Mouse (Mus musculus): Measurements from ENCODE around the gene Gpatch2l. TPM values are rescaled to one million over a fixed set of nuclear protein-coding genes. Genes with fewer than 3 reads are reported as not detected.

The Gpatch2l gene
- polyA plus RNA-seq (2014; fragmentation: Illumina TruSeq; extraction: RNeasy Lipid Tissue Mini Kit (QIAGEN cat#74804); ENCODE audit: low read depth, low replicate concordance) = 13.4 TPM

GRCm38 (mm10) chr12:86241604-86242536 is at the start of gene Gpatch2l:
Gene Gpatch2l (plus strand): TSS chr12:86241858.

Other genes starting within 250 kb of the Gpatch2l start
- 1.8 TPM for gene Tgfb3, start 162.8 kb upstream of the Gpatch2l start, polyA plus RNA-seq (2014; fragmentation: Illumina TruSeq; extraction: RNeasy Lipid Tissue Mini Kit (QIAGEN cat#74804); ENCODE audit: low read depth, low replicate concordance)
- 48.8 TPM for gene Ift43, start 159.3 kb upstream of the Gpatch2l start, polyA plus RNA-seq (2014; fragmentation: Illumina TruSeq; extraction: RNeasy Lipid Tissue Mini Kit (QIAGEN cat#74804); ENCODE audit: low read depth, low replicate concordance)
- gene Esrrb, start 119.3 kb downstream of the Gpatch2l start, polyA plus RNA-seq (2014; fragmentation: Illumina TruSeq; extraction: RNeasy Lipid Tissue Mini Kit (QIAGEN cat#74804); ENCODE audit: low read depth, low replicate concordance) = 0.76 TPM